Mouse (Mus musculus) ES-E14 (cell line): ENCODE measurements around the gene Arhgap20.

Source experiments
- CHD2 ChIP-seq: IDR thresholded peaks from 2 replicates; pipeline ENCODE4 v1.6.1; 2014; ENCODE audit warnings: mild to moderate bottlenecking, low read depth, low read length, inconsistent platforms
- HCFC1 ChIP-seq: IDR thresholded peaks from 2 replicates; pipeline ENCODE4 v1.6.1; 2012; ENCODE audit warnings: low read length, inconsistent platforms, borderline replicate concordance; ENCODE audit not compliant: insufficient read depth
- MAFK ChIP-seq: IDR thresholded peaks from 2 replicates; pipeline ENCODE4 v1.6.1; 2014; ENCODE audit warnings: mild to moderate bottlenecking, low read depth, low read length, inconsistent platforms; ENCODE audit not compliant: insufficient read depth
- ZC3H11A ChIP-seq: IDR thresholded peaks from 2 replicates; pipeline ENCODE4 v1.6.1; 2012; ENCODE audit warnings: low read depth, mild to moderate bottlenecking, inconsistent platforms, low read length, borderline replicate concordance
- ZNF384 ChIP-seq: IDR thresholded peaks from 2 replicates; pipeline ENCODE4 v1.6.1; 2012; ENCODE audit warnings: low read depth, low read length, inconsistent platforms

DNA sequence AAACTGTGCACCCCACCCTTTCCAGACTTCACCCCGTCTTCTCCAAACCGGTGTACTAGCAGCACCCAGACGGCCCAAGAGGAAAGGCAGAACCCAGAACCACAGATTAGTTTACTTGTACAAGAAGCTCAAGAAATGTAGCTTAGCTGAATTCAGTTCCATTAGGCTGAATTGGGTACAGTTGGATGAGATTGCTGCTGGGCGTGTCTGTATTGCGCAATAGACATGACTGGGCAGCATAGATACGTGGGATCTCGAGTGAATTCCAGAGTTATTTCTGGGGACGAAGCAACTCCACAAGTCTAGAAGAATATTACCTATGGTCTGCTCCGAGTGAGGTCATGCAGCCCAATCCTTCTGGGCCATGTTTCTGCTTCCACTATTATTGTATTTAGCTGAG lies 26.8 kb upstream of the Arhgap20 start:
- no peak for TF ChIP-seq CHD2
- no peak for TF ChIP-seq ZC3H11A
- no peak for TF ChIP-seq HCFC1
- no peak for TF ChIP-seq MAFK
- no peak for TF ChIP-seq ZNF384
